Comparison of ENCODE assay signal across 11 mouse cellular contexts in genomic region chr16:33151558-33151957, GRCm38 (mm10). TPM values are rescaled to one million over a fixed set of nuclear protein-coding genes. Genes with fewer than 3 reads are reported as not detected.
DNase-seq lines count a peak whose midpoint lies in the region; ATAC-seq and TF ChIP-seq lines count a peak whose summit lies in the region.
"Had no signal": no experiment of that assay in that cellular context is flagged by ENCODE, and none has a peak within 500 bp of the region (broad histone marks: within the 10 kb centered on the region; RNA-seq: fewer than 3 reads in every experiment).

No protein-coding gene starts in this region.

- TF ChIP-seq RAD21 in CH12.LX (IDR thresholded peaks at IDR 0.05; ENCODE audit: low read depth, low read length), result no peak

- H3K9me3 ChIP-seq in CH12.LX (replicated peaks; ENCODE audit: low read length), result no peaks in the 10 kb centered on the region
- H3K9me3 ChIP-seq in neural tube, embryonic 15.5 days (replicated peaks), result no peaks in the 10 kb centered on the region
- H3K9me3 ChIP-seq: heart, embryonic 15.5 days had no signal

- no peak for TF ChIP-seq EP300 in CH12.LX (IDR thresholded peaks at IDR 0.05; ENCODE audit: low read length)

- no peaks in the 10 kb centered on the region for H3K36me3 ChIP-seq in CH12.LX (replicated peaks in 1 of 2; ENCODE audit: control insufficient read depth in 1 of 2, insufficient read depth in 1 of 2, low read length in 1 of 2)
- no peaks in the 10 kb centered on the region for H3K36me3 ChIP-seq in neural tube, embryonic 15.5 days
- H3K36me3 ChIP-seq: heart, embryonic 15.5 days had no signal

- DNase-seq in CH12.LX (ENCODE audit: extremely low read depth), result no peak
- peak in 1 of 2 experiments; percentile 43 for DNase-seq in left cerebral cortex, adult 2 months (ENCODE audit: extremely low spot score in 1 of 2, low spot score in 2 of 2)
- DNase-seq in urinary bladder, postnatal 10 days (ENCODE audit: low spot score), result no peak
- DNase-seq in kidney, adult 9 months, result no peak
- DNase-seq: kidney, postnatal 36 days; lung, adult 2 months had no signal

- peak; percentile 94 for ATAC-seq in frontal cortex, adult (ENCODE audit: low TSS enrichment)
- no peak for ATAC-seq in neural tube, embryonic 15.5 days (ENCODE audit: low FRiP score)

- dilution Hi-C loops in CH12.LX (cut with MboI; ENCODE audit: extremely low pct_ligation_motif_present, extremely low pct_unique_long_range_greater_than_20kb, low sequenced_read_pairs), result no loop called here

- peaks cover 9 to 13% of the 10 kb centered on the region in 2 experiments for H3K4me1 ChIP-seq in CH12.LX (ENCODE audit: control insufficient read depth in 1 of 2, insufficient read depth in 2 of 2)
- H3K4me1 ChIP-seq in bone marrow, adult 2 months (ENCODE audit: control insufficient read depth, insufficient read depth, low read length), result no peaks in the 10 kb centered on the region; the same call in 1 of the 2 replicates
- H3K4me1 ChIP-seq in neural tube, embryonic 15.5 days, result no peaks in the 10 kb centered on the region
- H3K4me1 ChIP-seq: heart, embryonic 15.5 days had no signal

- H3K27ac ChIP-seq in CH12.LX (ENCODE audit: insufficient read depth, low read depth), result no peak overlapping the region
- H3K27ac ChIP-seq in bone marrow, adult 2 months (ENCODE audit: control insufficient read depth, insufficient read depth, low read depth, low read length, poor library complexity), result peak overlapping the region; percentile 61; the same call in 1 of the 2 replicates
- peak overlapping the region; percentile 11; the same call in 1 of the 2 replicates for H3K27ac ChIP-seq in left cerebral cortex, adult 2 months
- no peak overlapping the region for H3K27ac ChIP-seq in neural tube, embryonic 15.5 days (replicated peaks)
- H3K27ac ChIP-seq: heart, embryonic 15.5 days had no signal

- H3K4me3 ChIP-seq in CH12.LX (replicated peaks in 1 of 3; ENCODE audit: low read depth in 2 of 3, low read length in 2 of 3, poor library complexity in 1 of 3), result peak overlapping the region in 2 of 3 experiments; percentile 7 to 10
- H3K4me3 ChIP-seq in bone marrow, adult 2 months (replicated peaks; ENCODE audit: control insufficient read depth, low read depth, low read length), result no peak overlapping the region
- no peak overlapping the region for H3K4me3 ChIP-seq in left cerebral cortex, adult 2 months
- no peak overlapping the region for H3K4me3 ChIP-seq in neural tube, embryonic 15.5 days (replicated peaks)
- H3K4me3 ChIP-seq: erythroblast, embryonic 14.5 days; heart, embryonic 15.5 days had no signal

- in situ Hi-C loops in CH12.LX (cut with MboI; ENCODE audit: low pct_ligation_motif_present, low pct_unique_long_range_greater_than_20kb, low sequenced_read_pairs), result loop anchor here (5.0 to 10.0 kb wide), 2 partner anchors 129 to 337 kb away; partner anchors contain the start of gene Smbd1

- no peak overlapping the region for H3K9ac ChIP-seq in CH12.LX (ENCODE audit: insufficient read depth, low read depth)
- no peak overlapping the region for H3K9ac ChIP-seq in neural tube, embryonic 15.5 days (replicated peaks)
- H3K9ac ChIP-seq: heart, embryonic 15.5 days had no signal

- peaks cover 2% of the 10 kb centered on the region for H3K27me3 ChIP-seq in CH12.LX (replicated peaks)
- H3K27me3 ChIP-seq in neural tube, embryonic 15.5 days (replicated peaks), result no peaks in the 10 kb centered on the region
- H3K27me3 ChIP-seq: heart, embryonic 15.5 days had no signal

- intact Hi-C loops in left cerebral cortex, adult 2 months (cut with DNase I), result loop anchor here (2.0 to 10.0 kb wide), 4 partner anchors 27 to 337 kb away; partner anchors contain the start of genes Lmln and Smbd1

- 48% methylated on average over 8 of the region's 8 CpGs for WGBS in bone marrow, adult 2 months
- 80% methylated on average over 8 of the region's 8 CpGs for WGBS in neural tube, embryonic 15.5 days

- no peak for TF ChIP-seq CTCF in CH12.LX (conservative IDR thresholded peaks at IDR 0.05 in 1 of 2, IDR thresholded peaks at IDR 0.05 in 1 of 2; ENCODE audit: low read depth in 2 of 2, low read length in 2 of 2)
- TF ChIP-seq CTCF in bone marrow, adult 2 months (IDR thresholded peaks at IDR 0.05; ENCODE audit: control insufficient read depth, insufficient read depth, low read length), result no peak
- no peak for TF ChIP-seq CTCF in left cerebral cortex, adult 2 months (IDR thresholded peaks at IDR 0.05)

- TF ChIP-seq POLR2A in CH12.LX (IDR thresholded peaks at IDR 0.05; ENCODE audit: low read depth, low read length), result no peak
- no peak for TF ChIP-seq POLR2A in bone marrow, adult 2 months (IDR thresholded peaks at IDR 0.05; ENCODE audit: borderline replicate concordance, control insufficient read depth, low read depth, low read length)

- H3K4me2 ChIP-seq in CH12.LX (ENCODE audit: insufficient read depth, low read depth, poor library complexity, severe bottlenecking), result peak overlapping the region; percentile 73
- H3K4me2 ChIP-seq in neural tube, embryonic 15.5 days, result no peak overlapping the region
- H3K4me2 ChIP-seq: heart, embryonic 15.5 days had no signal

- H3K79me2 ChIP-seq in CH12.LX (replicated peaks; ENCODE audit: control insufficient read depth, extremely low read depth, insufficient read depth, poor library complexity, severe bottlenecking), result no peaks in the 10 kb centered on the region

TF ChIP-seq in CH12.LX, 34 proteins besides CTCF, POLR2A, EP300 and RAD21:
- 0 out of 2 replicates have a peak, but pooled peaks have one; percentile 19 for TF ChIP-seq IRF4 (IDR thresholded peaks at IDR 0.05; ENCODE audit: low read depth, low read length)
- TF ChIP-seq ELF1 (IDR thresholded peaks at IDR 0.05; ENCODE audit: low read depth, low read length), result no peak
- no peak for TF ChIP-seq SMC3 (IDR thresholded peaks at IDR 0.05; ENCODE audit: low read depth, low read length)

RNA-seq across cellular contexts. Expression of gene Osbpl11, which starts 33.3 kb away (rescaled TPM):
- total RNA-seq in CH12.LX (2012; rRNA removed) (12.9 and 13.8 TPM in 2 replicates), CH12.LX (2014; rRNA removed) (10.5 and 10.8 TPM in 2 replicates)
- polyA plus RNA-seq in CH12.LX (2012; ENCODE audit: insufficient read length, low read depth), result 11.4 and 12.1 TPM in 2 replicates
- 3.7 and 5.6 TPM in 2 replicates for polyA plus RNA-seq in bone marrow, adult 2 months (2011; ENCODE audit: insufficient read depth, insufficient read length, low replicate concordance, missing spikeins)
- total RNA-seq in left cerebral cortex, adult 2 months (2021), result 10 to 100 TPM; 16.6 to 18.7 TPM
- polyA plus RNA-seq in neural tube, embryonic 15.5 days (2015; fragmentation: Nextera tagmentation; extraction: Ambion mirVana), result 15.7 and 16.2 TPM in 2 replicates

Comparison
In these comparisons a context has a peak if more than half of its experiments do, and no peak if none do; other contexts are left out.
1. H3K27ac ChIP-seq: peak in bone marrow, adult 2 months (single experiment) and left cerebral cortex, adult 2 months (single experiment); none in CH12.LX (single experiment) and neural tube, embryonic 15.5 days (single experiment).
2. H3K4me3 ChIP-seq: peak in CH12.LX (2 of 3); none in bone marrow, adult 2 months (single experiment), left cerebral cortex, adult 2 months (single experiment) and neural tube, embryonic 15.5 days (single experiment).